Mouse (Mus musculus) brain, embryonic 14.5 days (tissue): Measurements from ENCODE around the gene Tmem171.

Source experiments
- CTCF ChIP-seq: fragments of 200-500 bp; IDR thresholded peaks from 2 replicates; pipeline ENCODE4 v1.5.1; 2012; ENCODE audit warnings: inconsistent platforms, mild to moderate bottlenecking, moderate library complexity, borderline replicate concordance; ENCODE audit not compliant: insufficient read depth, insufficient read length; ENCODE audit errors: extremely low read depth
- POLR2A ChIP-seq: fragments of 200-500 bp; IDR thresholded peaks from 2 replicates; pipeline ENCODE4 v1.6.1; 2012; ENCODE audit warnings: mild to moderate bottlenecking, inconsistent platforms, borderline replicate concordance; ENCODE audit not compliant: poor library complexity, insufficient read depth, insufficient read length, severe bottlenecking; ENCODE audit errors: extremely low read depth

DNA sequence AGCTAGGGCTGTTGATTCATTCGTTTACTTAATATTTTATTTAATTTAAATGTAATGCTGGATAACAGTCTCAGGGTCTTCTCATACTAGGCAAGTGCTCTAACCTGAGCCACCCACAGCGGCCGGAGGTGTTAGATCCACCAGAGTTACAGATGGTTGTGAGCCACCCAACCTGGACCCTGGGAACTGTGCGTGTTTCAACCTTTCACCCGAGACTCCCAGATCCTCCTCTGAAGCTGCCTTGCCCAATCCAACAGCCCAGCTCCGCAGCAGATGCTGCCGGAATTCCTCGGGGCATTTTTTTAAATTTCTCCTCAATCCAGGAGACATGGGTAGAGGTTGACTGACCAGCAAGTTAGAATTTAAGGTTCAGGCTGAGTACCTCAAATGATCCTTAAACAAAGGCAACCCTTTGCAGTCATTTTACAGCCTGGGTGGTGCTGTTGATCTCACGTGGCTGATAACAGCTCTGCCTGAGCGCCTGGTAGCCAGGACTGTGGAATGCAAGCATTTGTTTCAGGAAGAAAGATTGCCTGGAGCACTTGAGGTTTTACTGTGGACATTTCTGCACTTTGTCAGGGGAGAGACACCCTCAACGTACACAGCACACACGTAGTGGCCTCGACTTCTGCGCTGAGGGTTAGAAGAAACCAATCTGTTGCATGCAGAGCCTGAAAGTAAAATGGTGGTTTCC lies 4.6 kb upstream of the Tmem171 start:
- TF ChIP-seq CTCF (no peak), POLR2A (no peak)
